Mouse (Mus musculus): ENCODE data around the gene Pus7l. TPM values are rescaled to one million over a fixed set of nuclear protein-coding genes. Genes with fewer than 3 reads are reported as not detected.

Gene Pus7l
- total and polyA plus RNA-seq, 3 experiments, result 33.2 to 51.2 (median 40.6) TPM

Other genes with a start within 250 kb of the Pus7l start
- gene Adamts20, start 78.1 kb downstream of the Pus7l start, total RNA-seq (2012; rRNA removed), result 2.1 TPM in 2 replicates
- gene Adamts20, start 78.1 kb downstream of the Pus7l start, polyA plus RNA-seq (2012; ENCODE audit: insufficient read depth in 1 of 2, insufficient read length in 2 of 2, low read depth in 1 of 2, low replicate concordance in 2 of 2, missing spikeins in 1 of 2), result 1 to 10 TPM in 1 of 2 experiments, not detected in 1; 3.6 TPM
- gene Irak4, start 96 bp upstream of the Pus7l start, total RNA-seq (2012; rRNA removed), result 6.7 and 7.5 TPM in 2 replicates
- 1 to 10 TPM in 1 of 2 experiments, not detected in 1; 9.4 TPM for gene Irak4, start 96 bp upstream of the Pus7l start, polyA plus RNA-seq (2012; ENCODE audit: insufficient read depth in 1 of 2, insufficient read length in 2 of 2, low read depth in 1 of 2, low replicate concordance in 2 of 2, missing spikeins in 1 of 2)
- gene Twf1, start 46.3 kb upstream of the Pus7l start, total RNA-seq (2012; rRNA removed), result 20.0 and 26.4 TPM in 2 replicates
- gene Twf1, start 46.3 kb upstream of the Pus7l start, polyA plus RNA-seq (2012; ENCODE audit: insufficient read depth in 1 of 2, insufficient read length in 2 of 2, low read depth in 1 of 2, low replicate concordance in 2 of 2, missing spikeins in 1 of 2), result 10 to 100 TPM; 37.1 to 64.1 TPM
- not detected in 2 replicates for gene Tmem117, start 85.7 kb upstream of the Pus7l start, total RNA-seq (2012; rRNA removed)
- not detected for gene Tmem117, start 85.7 kb upstream of the Pus7l start, polyA plus RNA-seq (2012; ENCODE audit: insufficient read depth in 1 of 2, insufficient read length in 2 of 2, low read depth in 1 of 2, low replicate concordance in 2 of 2, missing spikeins in 1 of 2)

Data from MEL (cell line).